Mouse (Mus musculus): ENCODE results near the gene Hnrnpl. TPM values are rescaled to one million over a fixed set of nuclear protein-coding genes. Genes with fewer than 3 reads are reported as not detected.
A peak's percentile ranks its signal among the peaks of the same experiment; 100 is the strongest.

The Hnrnpl gene
- polyA plus RNA-seq, 1 experiment from 2014 or later = 144 TPM

DNA sequence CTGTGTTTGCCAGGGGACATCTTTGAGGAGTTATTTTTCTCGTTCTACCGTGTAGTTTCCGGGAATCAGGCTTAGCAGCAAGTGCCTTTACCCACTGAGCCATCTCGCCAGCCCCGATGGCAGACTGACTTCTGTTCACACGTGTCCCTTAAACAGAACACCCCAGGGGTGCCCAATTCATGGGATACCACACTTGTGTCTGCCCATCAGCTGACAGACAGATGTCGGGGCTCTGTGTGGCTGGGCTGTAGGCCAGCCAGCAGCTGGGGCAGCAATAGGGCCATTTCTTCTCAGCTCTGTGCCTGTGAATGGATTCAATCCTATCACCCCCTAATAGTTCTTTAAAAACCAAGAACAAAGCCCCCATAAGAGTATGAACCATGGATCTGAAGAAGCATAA is 33.2 kb upstream of the Hnrnpl start:
- no peak for ATAC-seq

DNA sequence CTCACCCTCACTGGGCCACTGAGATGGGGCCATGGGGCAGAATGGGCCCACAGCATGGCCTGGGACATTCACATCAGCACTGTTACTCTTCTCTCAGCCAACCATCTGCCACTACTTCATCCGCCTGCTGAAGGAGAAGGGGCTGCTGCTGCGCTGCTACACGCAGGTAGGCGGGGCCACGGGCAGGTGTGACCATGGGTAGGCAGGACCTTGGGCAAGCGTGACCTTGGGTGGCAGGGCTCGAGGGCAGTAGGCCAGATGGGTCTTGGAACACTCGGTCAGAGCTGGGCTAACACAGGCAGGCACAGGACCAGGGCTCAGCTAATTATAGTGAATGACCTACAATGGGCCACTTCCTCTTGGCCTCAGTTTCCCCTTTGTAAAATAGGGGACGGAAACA is 29.5 kb upstream of the Hnrnpl start:
- Histone ChIP-seq H3K27ac (ENCODE audit: low read depth, low read length) (no peak overlapping the region), H3K4me2 (replicated peaks; ENCODE audit: low read depth) (no peak overlapping the region), H3K27me3 (replicated peaks; ENCODE audit: control insufficient read depth, insufficient read depth, low read length) (no peaks in the 10 kb centered on the region), H3K4me3 (ENCODE audit: low read depth, low read length) (no peak overlapping the region), H3K36me3 (ENCODE audit: control insufficient read depth, insufficient read depth) (peaks cover 42% of the 10 kb centered on the region), H3K9ac (ENCODE audit: low read depth, low read length) (no peak overlapping the region), H3K4me1 (replicated peaks; ENCODE audit: control insufficient read depth, insufficient read depth, low read length) (peaks cover 6% of the 10 kb centered on the region; the same call in 1 of the 2 replicates), H3K9me3 (ENCODE audit: control insufficient read depth) (no peaks in the 10 kb centered on the region)
- WGBS = 77% methylated on average over 9 of the region's 9 CpGs
- no peak for TF ChIP-seq CTCF (IDR thresholded peaks at IDR 0.05; ENCODE audit: low read depth)
- ATAC-seq = no peak

More for the DNA sequence above, 33.2 kb upstream of the Hnrnpl start:
- Histone ChIP-seq H3K4me2 (replicated peaks; ENCODE audit: low read depth) (no peak overlapping the region), H3K9ac (ENCODE audit: low read depth, low read length) (no peak overlapping the region), H3K27me3 (replicated peaks; ENCODE audit: control insufficient read depth, insufficient read depth, low read length) (no peaks in the 10 kb centered on the region), H3K4me1 (replicated peaks; ENCODE audit: control insufficient read depth, insufficient read depth, low read length) (0 out of 2 replicates have a peak, but pooled peaks cover under 1% of the 10 kb centered on the region), H3K9me3 (ENCODE audit: control insufficient read depth) (no peaks in the 10 kb centered on the region), H3K36me3 (ENCODE audit: control insufficient read depth, insufficient read depth) (peaks cover 39% of the 10 kb centered on the region), H3K27ac (ENCODE audit: low read depth, low read length) (no peak overlapping the region), H3K4me3 (ENCODE audit: low read depth, low read length) (no peak overlapping the region)
- 93% methylated on average over 7 of the region's 7 CpGs for WGBS
- TF ChIP-seq CTCF (IDR thresholded peaks at IDR 0.05; ENCODE audit: low read depth) = no peak

DNA sequence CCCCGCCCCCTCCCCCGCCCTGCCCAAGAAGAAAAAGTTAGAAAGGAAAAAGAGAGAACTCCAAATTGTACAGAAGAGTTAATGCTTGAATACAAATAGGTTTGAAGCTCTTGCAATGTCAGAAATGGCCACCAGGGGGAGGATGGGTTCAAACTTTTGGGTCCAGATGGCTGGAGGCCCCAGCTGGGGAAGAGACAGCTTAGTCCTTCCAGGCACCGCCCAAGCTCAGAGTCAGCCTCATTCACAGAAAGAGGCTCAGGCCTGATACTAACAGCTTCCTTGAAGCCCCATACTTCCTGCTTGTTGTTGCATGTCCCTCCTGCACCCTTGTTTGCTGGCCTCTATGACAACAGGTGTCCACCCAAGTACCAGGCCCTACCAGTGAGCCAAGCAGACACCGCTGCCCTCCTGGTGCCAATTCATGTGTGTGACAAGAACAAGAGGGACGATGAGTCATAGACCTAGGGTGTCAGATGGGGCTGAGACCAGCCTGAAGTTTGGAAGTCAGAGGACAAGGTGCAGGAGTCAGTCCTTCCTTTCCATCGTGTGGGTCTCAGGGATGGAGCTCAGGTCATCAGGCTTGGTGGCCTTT is 28.2 kb upstream of the Hnrnpl start:
- no peak overlapping the region for H3K4me3 ChIP-seq (ENCODE audit: low read depth, low read length)
- peaks cover 45% of the 10 kb centered on the region for H3K36me3 ChIP-seq (ENCODE audit: control insufficient read depth, insufficient read depth)
- peaks cover 6% of the 10 kb centered on the region; the same call in 1 of the 2 replicates for H3K4me1 ChIP-seq (replicated peaks; ENCODE audit: control insufficient read depth, insufficient read depth, low read length)
- H3K27ac ChIP-seq (ENCODE audit: low read depth, low read length) = peak overlapping the region; percentile 23
- H3K27me3 ChIP-seq (replicated peaks; ENCODE audit: control insufficient read depth, insufficient read depth, low read length) = no peaks in the 10 kb centered on the region
- peak; percentile 68; the same call in 1 of the 2 replicates for ATAC-seq
- H3K9me3 ChIP-seq (ENCODE audit: control insufficient read depth) = no peaks in the 10 kb centered on the region
- no peak overlapping the region for H3K4me2 ChIP-seq (replicated peaks; ENCODE audit: low read depth)
- peak; percentile 87 for TF ChIP-seq CTCF (IDR thresholded peaks at IDR 0.05; ENCODE audit: low read depth)
- no peak overlapping the region for H3K9ac ChIP-seq (ENCODE audit: low read depth, low read length)
- 40% methylated on average over 6 of the region's 6 CpGs for WGBS

GRCm38 (mm10) chr7:28780857-28781256 is 27.5 kb upstream of the Hnrnpl start:
- Histone ChIP-seq H3K27ac (ENCODE audit: low read depth, low read length) (0 out of 2 replicates have a peak overlapping the region, but pooled peaks have one; percentile 23), H3K27me3 (replicated peaks; ENCODE audit: control insufficient read depth, insufficient read depth, low read length) (no peaks in the 10 kb centered on the region), H3K4me1 (replicated peaks; ENCODE audit: control insufficient read depth, insufficient read depth, low read length) (peaks cover 6% of the 10 kb centered on the region; the same call in 1 of the 2 replicates), H3K9me3 (ENCODE audit: control insufficient read depth) (no peaks in the 10 kb centered on the region), H3K4me2 (replicated peaks; ENCODE audit: low read depth) (no peak overlapping the region), H3K9ac (ENCODE audit: low read depth, low read length) (no peak overlapping the region), H3K4me3 (ENCODE audit: low read depth, low read length) (no peak overlapping the region), H3K36me3 (ENCODE audit: control insufficient read depth, insufficient read depth) (peaks cover 48% of the 10 kb centered on the region)
- ATAC-seq = no peak
- no peak for TF ChIP-seq CTCF (IDR thresholded peaks at IDR 0.05; ENCODE audit: low read depth)
- WGBS = 73% methylated on average over 7 of the region's 7 CpGs

- H3K27me3 ChIP-seq (replicated peaks; ENCODE audit: control insufficient read depth, insufficient read depth, low read length) = no peaks in the 10 kb centered on the region
- ATAC-seq = no peak
- no peak overlapping the region for H3K4me2 ChIP-seq (replicated peaks; ENCODE audit: low read depth)
- H3K9me3 ChIP-seq (ENCODE audit: control insufficient read depth) = no peaks in the 10 kb centered on the region
- peaks cover 52% of the 10 kb centered on the region for H3K36me3 ChIP-seq (ENCODE audit: control insufficient read depth, insufficient read depth)
- peaks cover 6% of the 10 kb centered on the region; the same call in 1 of the 2 replicates for H3K4me1 ChIP-seq (replicated peaks; ENCODE audit: control insufficient read depth, insufficient read depth, low read length)
- no peak overlapping the region for H3K4me3 ChIP-seq (ENCODE audit: low read depth, low read length)
- 91% methylated on average over 8 of the region's 8 CpGs for WGBS
- no peak for TF ChIP-seq CTCF (IDR thresholded peaks at IDR 0.05; ENCODE audit: low read depth)
- no peak overlapping the region for H3K27ac ChIP-seq (ENCODE audit: low read depth, low read length)
- no peak overlapping the region for H3K9ac ChIP-seq (ENCODE audit: low read depth, low read length)
These were observed 27.1 kb upstream of the Hnrnpl start for GRCm38 (mm10) chr7:28781261-28781663.

DNA sequence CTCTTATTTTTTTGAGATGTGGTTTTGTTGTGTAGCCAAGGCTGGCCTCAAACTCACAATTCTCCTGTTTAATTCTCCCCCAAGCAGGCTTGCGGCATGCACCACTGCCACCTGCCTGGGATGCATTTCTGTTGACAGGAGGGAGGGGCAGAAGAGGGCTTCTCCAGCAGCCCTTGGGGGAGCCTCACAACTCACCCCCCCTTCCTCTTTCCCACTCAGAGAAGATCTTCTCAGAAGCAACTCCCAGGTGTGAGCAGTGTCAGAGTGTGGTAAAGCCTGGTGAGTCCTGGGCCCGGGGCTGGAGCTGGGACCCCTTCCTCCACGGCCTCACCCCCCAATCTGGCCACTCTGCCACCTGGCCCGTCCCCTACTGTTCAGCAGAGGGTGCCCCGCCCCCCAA is 23.2 kb upstream of the Hnrnpl start:
- 76% methylated on average over 5 of the region's 5 CpGs for WGBS
- TF ChIP-seq CTCF (IDR thresholded peaks at IDR 0.05; ENCODE audit: low read depth) = no peak
- H3K9me3 ChIP-seq (ENCODE audit: control insufficient read depth) = no peaks in the 10 kb centered on the region

More for the DNA sequence above, 23.2 kb upstream of the Hnrnpl start:
- Histone ChIP-seq H3K4me3 (ENCODE audit: low read depth, low read length) (no peak overlapping the region), H3K27ac (ENCODE audit: low read depth, low read length) (no peak overlapping the region), H3K9ac (ENCODE audit: low read depth, low read length) (no peak overlapping the region), H3K4me1 (replicated peaks; ENCODE audit: control insufficient read depth, insufficient read depth, low read length) (peaks cover 6% of the 10 kb centered on the region; the same call in 1 of the 2 replicates), H3K4me2 (replicated peaks; ENCODE audit: low read depth) (no peak overlapping the region), H3K27me3 (replicated peaks; ENCODE audit: control insufficient read depth, insufficient read depth, low read length) (no peaks in the 10 kb centered on the region), H3K36me3 (ENCODE audit: control insufficient read depth, insufficient read depth) (peaks cover 52% of the 10 kb centered on the region)
- no peak for ATAC-seq

All from intestine, postnatal 0 days (tissue).